Mouse (Mus musculus): ENCODE results near the gene Tshz2. TPM values are rescaled to one million over a fixed set of nuclear protein-coding genes. Genes with fewer than 3 reads are reported as not detected.

The Tshz2 gene
- polyA plus RNA-seq, 1 experiment from 2014 or later = 0.70 TPM

GRCm38 (mm10) chr2:170011858-170012257 lies 379.0 kb downstream of the Tshz2 start:
- Histone ChIP-seq H3K27me3 (no peaks in the 10 kb centered on the region), H3K4me1 (replicated peaks) (no peaks in the 10 kb centered on the region), H3K36me3 (replicated peaks) (no peaks in the 10 kb centered on the region), H3K4me3 (replicated peaks) (no peak overlapping the region), H3K4me2 (no peak overlapping the region), H3K27ac (replicated peaks) (no peak overlapping the region), H3K9ac (no peak overlapping the region), H3K9me3 (replicated peaks) (no peaks in the 10 kb centered on the region)
- WGBS (ENCODE audit: insufficient replicate concordance) = 67% methylated on average over 8 of the region's 8 CpGs
- ATAC-seq (ENCODE audit: insufficient read depth) = no peak

- Histone ChIP-seq H3K27me3 (no peaks in the 10 kb centered on the region), H3K36me3 (replicated peaks) (no peaks in the 10 kb centered on the region), H3K27ac (replicated peaks) (no peak overlapping the region), H3K4me2 (no peak overlapping the region), H3K9me3 (replicated peaks) (no peaks in the 10 kb centered on the region), H3K9ac (no peak overlapping the region), H3K4me3 (replicated peaks) (no peak overlapping the region), H3K4me1 (replicated peaks) (no peaks in the 10 kb centered on the region)
- ATAC-seq (ENCODE audit: insufficient read depth) = no peak
- WGBS (ENCODE audit: insufficient replicate concordance) = 54% methylated on average over 6 of the region's 6 CpGs
Observed at GRCm38 (mm10) chr2:170017302-170017701, 384.5 kb downstream of the Tshz2 start.

- 72% methylated on average over 7 of the region's 7 CpGs for WGBS (ENCODE audit: insufficient replicate concordance)
- Histone ChIP-seq H3K27me3 (no peaks in the 10 kb centered on the region), H3K36me3 (replicated peaks) (no peaks in the 10 kb centered on the region), H3K4me1 (replicated peaks) (no peaks in the 10 kb centered on the region), H3K4me2 (no peak overlapping the region), H3K27ac (replicated peaks) (no peak overlapping the region), H3K9ac (no peak overlapping the region), H3K9me3 (replicated peaks) (no peaks in the 10 kb centered on the region), H3K4me3 (replicated peaks) (no peak overlapping the region)
- ATAC-seq (ENCODE audit: insufficient read depth) = no peak
Observed at GRCm38 (mm10) chr2:170017926-170018325, 385.1 kb downstream of the Tshz2 start.

GRCm38 (mm10) chr2:170022953-170023352 lies 390.1 kb downstream of the Tshz2 start:
- Histone ChIP-seq H3K27me3 (no peaks in the 10 kb centered on the region), H3K9ac (no peak overlapping the region), H3K4me1 (replicated peaks) (no peaks in the 10 kb centered on the region), H3K27ac (replicated peaks) (no peak overlapping the region), H3K9me3 (replicated peaks) (no peaks in the 10 kb centered on the region), H3K4me2 (no peak overlapping the region), H3K36me3 (replicated peaks) (no peaks in the 10 kb centered on the region), H3K4me3 (replicated peaks) (no peak overlapping the region)
- WGBS (ENCODE audit: insufficient replicate concordance) = 59% methylated on average over 5 of the region's 5 CpGs
- no peak for ATAC-seq (ENCODE audit: insufficient read depth)

GRCm38 (mm10) chr2:170023741-170024140 lies 390.9 kb downstream of the Tshz2 start:
- H3K4me3 ChIP-seq (replicated peaks) = no peak overlapping the region
- H3K4me2 ChIP-seq = no peak overlapping the region
- H3K9me3 ChIP-seq (replicated peaks) = no peaks in the 10 kb centered on the region
- WGBS (ENCODE audit: insufficient replicate concordance) = 78% methylated on average over 9 of the region's 9 CpGs
- H3K4me1 ChIP-seq (replicated peaks) = no peaks in the 10 kb centered on the region
- no peak overlapping the region for H3K9ac ChIP-seq
- no peak for ATAC-seq (ENCODE audit: insufficient read depth)
- H3K27ac ChIP-seq (replicated peaks) = no peak overlapping the region
- H3K36me3 ChIP-seq (replicated peaks) = no peaks in the 10 kb centered on the region
- H3K27me3 ChIP-seq = no peaks in the 10 kb centered on the region

- Histone ChIP-seq H3K9ac (no peak overlapping the region), H3K4me1 (replicated peaks) (no peaks in the 10 kb centered on the region), H3K36me3 (replicated peaks) (no peaks in the 10 kb centered on the region), H3K9me3 (replicated peaks) (no peaks in the 10 kb centered on the region), H3K27me3 (no peaks in the 10 kb centered on the region), H3K4me3 (replicated peaks) (no peak overlapping the region), H3K4me2 (no peak overlapping the region), H3K27ac (replicated peaks) (no peak overlapping the region)
- ATAC-seq (ENCODE audit: insufficient read depth) = no peak
- 50% methylated on average over 8 of the region's 8 CpGs for WGBS (ENCODE audit: insufficient replicate concordance)
Observed at GRCm38 (mm10) chr2:170024939-170025338, 392.1 kb downstream of the Tshz2 start.

GRCm38 (mm10) chr2:170025896-170026295 lies 393.1 kb downstream of the Tshz2 start:
- no peaks in the 10 kb centered on the region for H3K9me3 ChIP-seq (replicated peaks)
- H3K4me2 ChIP-seq = no peak overlapping the region
- no peak overlapping the region for H3K27ac ChIP-seq (replicated peaks)
- H3K36me3 ChIP-seq (replicated peaks) = no peaks in the 10 kb centered on the region
- H3K9ac ChIP-seq = no peak overlapping the region
- no peaks in the 10 kb centered on the region for H3K4me1 ChIP-seq (replicated peaks)
- 76% methylated on average over 6 of the region's 6 CpGs for WGBS (ENCODE audit: insufficient replicate concordance)
- ATAC-seq (ENCODE audit: insufficient read depth) = no peak
- no peak overlapping the region for H3K4me3 ChIP-seq (replicated peaks)
- no peaks in the 10 kb centered on the region for H3K27me3 ChIP-seq

- no peaks in the 10 kb centered on the region for H3K36me3 ChIP-seq (replicated peaks)
- no peak overlapping the region for H3K27ac ChIP-seq (replicated peaks)
- H3K4me3 ChIP-seq (replicated peaks) = no peak overlapping the region
- H3K9ac ChIP-seq = no peak overlapping the region
- H3K27me3 ChIP-seq = no peaks in the 10 kb centered on the region
- H3K9me3 ChIP-seq (replicated peaks) = no peaks in the 10 kb centered on the region
- no peak overlapping the region for H3K4me2 ChIP-seq
- no peak for ATAC-seq (ENCODE audit: insufficient read depth)
- WGBS (ENCODE audit: insufficient replicate concordance) = 71% methylated on average over 7 of the region's 7 CpGs
- no peaks in the 10 kb centered on the region for H3K4me1 ChIP-seq (replicated peaks)
Observed at GRCm38 (mm10) chr2:170027837-170028236, 395.0 kb downstream of the Tshz2 start.

- Histone ChIP-seq H3K4me2 (no peak overlapping the region), H3K4me3 (replicated peaks) (no peak overlapping the region), H3K36me3 (replicated peaks) (no peaks in the 10 kb centered on the region), H3K9ac (no peak overlapping the region), H3K27me3 (no peaks in the 10 kb centered on the region), H3K4me1 (replicated peaks) (no peaks in the 10 kb centered on the region), H3K27ac (replicated peaks) (no peak overlapping the region), H3K9me3 (replicated peaks) (no peaks in the 10 kb centered on the region)
- no peak for ATAC-seq (ENCODE audit: insufficient read depth)
- WGBS (ENCODE audit: insufficient replicate concordance) = 79% methylated on average over 24 of the region's 24 CpGs
Observed at GRCm38 (mm10) chr2:170028488-170029303, 395.9 kb downstream of the Tshz2 start.

GRCm38 (mm10) chr2:170029304-170029856 lies 396.6 kb downstream of the Tshz2 start:
- Histone ChIP-seq H3K4me1 (replicated peaks) (no peaks in the 10 kb centered on the region), H3K27me3 (no peaks in the 10 kb centered on the region), H3K9ac (no peak overlapping the region), H3K36me3 (replicated peaks) (no peaks in the 10 kb centered on the region), H3K4me2 (no peak overlapping the region), H3K4me3 (replicated peaks) (no peak overlapping the region), H3K9me3 (replicated peaks) (no peaks in the 10 kb centered on the region), H3K27ac (replicated peaks) (no peak overlapping the region)
- ATAC-seq (ENCODE audit: insufficient read depth) = no peak
- WGBS (ENCODE audit: insufficient replicate concordance) = 48% methylated on average over 10 of the region's 10 CpGs

GRCm38 (mm10) chr2:170031226-170031625 lies 398.4 kb downstream of the Tshz2 start:
- no peak overlapping the region for H3K27ac ChIP-seq (replicated peaks)
- no peaks in the 10 kb centered on the region for H3K36me3 ChIP-seq (replicated peaks)
- no peak overlapping the region for H3K4me2 ChIP-seq
- H3K4me1 ChIP-seq (replicated peaks) = no peaks in the 10 kb centered on the region
- H3K9ac ChIP-seq = no peak overlapping the region
- H3K9me3 ChIP-seq (replicated peaks) = no peaks in the 10 kb centered on the region
- whole genome bisulfite sequencing (ENCODE audit: insufficient replicate concordance) = 75% methylated on average over 12 of the region's 12 CpGs
- no peak for ATAC-seq (ENCODE audit: insufficient read depth)
- H3K27me3 ChIP-seq = no peaks in the 10 kb centered on the region
- H3K4me3 ChIP-seq (replicated peaks) = no peak overlapping the region
